Mouse (Mus musculus) liver, embryonic 13.5 days (tissue): ENCODE measurements at regions not wholly inside any gene's neighbourhood (a gene's known extent, or its start where the extent isn't known, plus 50 kb on each side); places are given as distances from the start of the nearest gene placed in this dataset.
"Not testable (repeated sequence)": the region's sequence is repeated elsewhere in the genome, so short reads cannot be mapped to it uniquely, and the experiment has no call there.

Source experiments
- ATAC-seq: fragments of 200-750 bp; cut with Nextera tagmentation; 2 replicates; pipeline ENCODE4 v1.8.0; 2017; ENCODE audit warnings: low read depth, mild to moderate bottlenecking, moderate number of reproducible peaks, moderate library complexity
- DNase-seq: peaks from one replicate; pipeline ENCODE4 v3.0.0; 2022
- H3K27ac ChIP-seq: fragments of 300-500 bp; sonication (generic); 2 replicates; pipeline ENCODE4 v1.5.1; 2015; ENCODE audit warnings: moderate library complexity, mild to moderate bottlenecking, inconsistent platforms
- H3K27me3 ChIP-seq: fragments of 300-500 bp; sonication (generic); 2 replicates; pipeline ENCODE4 v1.6.1; 2015; ENCODE audit warnings: mild to moderate bottlenecking, inconsistent platforms
- H3K36me3 ChIP-seq: fragments of 300-500 bp; sonication (generic); 2 replicates; pipeline ENCODE4 v1.6.1; 2015; ENCODE audit warnings: mild to moderate bottlenecking, inconsistent platforms
- H3K4me1 ChIP-seq: fragments of 300-500 bp; sonication (generic); replicated peaks from 2 replicates; pipeline ENCODE4 v1.6.1; 2015; ENCODE audit warnings: inconsistent platforms
- H3K4me2 ChIP-seq: fragments of 300-500 bp; sonication (generic); 2 replicates; pipeline ENCODE4 v1.6.1; 2015; ENCODE audit warnings: inconsistent platforms, mild to moderate bottlenecking, moderate library complexity
- H3K4me3 ChIP-seq: fragments of 300-500 bp; sonication (generic); replicated peaks from 2 replicates; pipeline ENCODE4 v1.5.1; 2015; ENCODE audit warnings: mild to moderate bottlenecking, inconsistent platforms
- H3K9ac ChIP-seq: fragments of 300-500 bp; sonication (generic); 2 replicates; pipeline ENCODE4 v1.6.1; 2015; ENCODE audit warnings: mild to moderate bottlenecking, inconsistent platforms
- H3K9me3 ChIP-seq: fragments of 300-500 bp; sonication (generic); replicated peaks from 2 replicates; pipeline ENCODE4 v1.6.1; 2016; ENCODE audit warnings: inconsistent platforms
- WGBS: fragments of 180-500 bp; shearing (Covaris S2); methylation state at CpG from one replicate; pipeline ENCODE4 v1.1.7; 2015; ENCODE audit not compliant: insufficient replicate concordance; 5-methylcytosine and 5-hydroxymethylcytosine counted together

GRCm38 (mm10) chr15:93125261-93125660 is 149.7 kb downstream of the Gxylt1 start:
- H3K4me3 ChIP-seq: no peak overlapping the region
- DNase-seq: no peak
- no peak overlapping the region for H3K4me2 ChIP-seq
- no peaks in the 10 kb centered on the region for H3K9me3 ChIP-seq
- no peak for ATAC-seq
- H3K4me1 ChIP-seq: no peaks in the 10 kb centered on the region
- H3K27me3 ChIP-seq: no peaks in the 10 kb centered on the region
- WGBS: 58% methylated on average over 5 of the region's 5 CpGs
- no peak overlapping the region for H3K27ac ChIP-seq
- no peak overlapping the region for H3K9ac ChIP-seq
- H3K36me3 ChIP-seq: no peaks in the 10 kb centered on the region

GRCm38 (mm10) chr15:93121156-93121555 is 153.8 kb downstream of the Gxylt1 start:
- Histone ChIP-seq H3K36me3 (no peaks in the 10 kb centered on the region), H3K27me3 (no peaks in the 10 kb centered on the region), H3K4me3 (no peak overlapping the region), H3K9ac (no peak overlapping the region), H3K9me3 (no peaks in the 10 kb centered on the region), H3K27ac (no peak overlapping the region), H3K4me1 (no peaks in the 10 kb centered on the region), H3K4me2 (no peak overlapping the region)
- no peak for ATAC-seq
- 71% methylated on average over 4 of the region's 4 CpGs for WGBS
- no peak for DNase-seq

- not testable (repeated sequence) for H3K36me3 ChIP-seq, H3K9me3 ChIP-seq, H3K4me2 ChIP-seq, H3K27me3 ChIP-seq, H3K4me3 ChIP-seq, H3K27ac ChIP-seq, DNase-seq, ATAC-seq, H3K4me1 ChIP-seq, H3K9ac ChIP-seq
- 60% methylated on average over 2 of the region's 2 CpGs for WGBS
Observed at GRCm38 (mm10) chr15:93117806-93118205, 157.2 kb downstream of the Gxylt1 start.

- H3K9me3 ChIP-seq: no peaks in the 10 kb centered on the region
- H3K9ac ChIP-seq: no peak overlapping the region
- WGBS: 18% methylated on average over 16 of the region's 16 CpGs
- no peaks in the 10 kb centered on the region for H3K27me3 ChIP-seq
- no peaks in the 10 kb centered on the region for H3K4me1 ChIP-seq
- peak overlapping the region; percentile 23; the same call in 1 of the 2 replicates for H3K4me2 ChIP-seq
- H3K4me3 ChIP-seq: no peak overlapping the region
- no peak for DNase-seq
- no peak for ATAC-seq
- no peaks in the 10 kb centered on the region for H3K36me3 ChIP-seq
- no peak overlapping the region for H3K27ac ChIP-seq
Observed at GRCm38 (mm10) chr15:93115674-93116102, 159.3 kb downstream of the Gxylt1 start.

DNA sequence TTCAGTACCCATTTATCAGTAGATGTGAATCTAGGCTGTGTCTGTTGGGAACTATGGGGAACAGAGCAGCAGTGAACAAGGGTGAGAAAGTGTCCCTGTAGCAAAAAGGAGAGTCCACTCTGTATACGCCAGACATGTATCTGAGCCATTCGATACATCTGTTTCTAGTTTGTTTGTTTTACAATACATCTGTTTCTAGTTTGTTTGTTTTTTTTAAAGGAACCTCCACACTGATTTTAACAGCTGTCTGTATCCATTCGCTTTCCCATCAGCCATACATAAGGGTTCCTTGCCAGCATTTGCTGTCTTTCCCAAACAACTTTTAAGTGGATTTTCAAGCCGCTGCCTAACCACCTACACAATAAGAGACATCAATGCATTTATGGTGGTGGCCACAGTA is 170.0 kb downstream of the Gxylt1 start:
- no peaks in the 10 kb centered on the region for H3K27me3 ChIP-seq
- ATAC-seq: no peak
- no peak overlapping the region for H3K4me3 ChIP-seq
- no peak for DNase-seq
- no peaks in the 10 kb centered on the region for H3K4me1 ChIP-seq
- 74% methylated on average over 4 of the region's 4 CpGs for WGBS
- H3K4me2 ChIP-seq: no peak overlapping the region
- no peaks in the 10 kb centered on the region for H3K9me3 ChIP-seq
- no peak overlapping the region for H3K27ac ChIP-seq
- no peaks in the 10 kb centered on the region for H3K36me3 ChIP-seq
- H3K9ac ChIP-seq: no peak overlapping the region

DNA sequence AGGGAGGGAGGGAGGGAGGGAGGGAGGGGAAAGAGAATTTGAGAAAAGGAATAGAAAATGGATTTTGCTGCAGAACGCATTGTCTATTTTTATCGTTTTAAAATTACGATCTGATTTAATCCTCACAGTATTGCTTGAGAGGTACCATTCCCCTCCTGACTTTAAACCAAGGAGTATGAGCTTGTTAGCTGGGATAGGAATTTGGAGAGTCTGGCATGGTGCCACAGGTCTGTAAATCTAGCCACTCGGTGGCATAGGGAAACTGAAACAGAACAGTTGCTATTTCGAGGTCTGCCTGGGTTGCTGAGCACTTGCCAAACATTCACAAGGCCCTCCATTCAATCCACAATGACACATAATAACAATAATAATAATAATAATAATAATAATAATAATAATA is 171.6 kb downstream of the Gxylt1 start:
- Histone ChIP-seq H3K4me3 (no peak overlapping the region), H3K27ac (no peak overlapping the region), H3K9me3 (no peaks in the 10 kb centered on the region), H3K9ac (no peak overlapping the region), H3K4me2 (no peak overlapping the region), H3K4me1 (no peaks in the 10 kb centered on the region), H3K27me3 (no peaks in the 10 kb centered on the region), H3K36me3 (no peaks in the 10 kb centered on the region)
- WGBS: 72% methylated on average over 5 of the region's 5 CpGs
- ATAC-seq (no peak), DNase-seq (no peak)

GRCm38 (mm10) chr15:93101881-93102280 is 173.1 kb downstream of the Gxylt1 start:
- 70% methylated on average over 10 of the region's 10 CpGs for WGBS
- DNase-seq (no peak), ATAC-seq (no peak)
- no peak overlapping the region for H3K9ac ChIP-seq
- no peak overlapping the region for H3K4me2 ChIP-seq
- H3K4me3 ChIP-seq: no peak overlapping the region
- H3K36me3 ChIP-seq: no peaks in the 10 kb centered on the region
- H3K27ac ChIP-seq: no peak overlapping the region
- H3K9me3 ChIP-seq: no peaks in the 10 kb centered on the region
- H3K27me3 ChIP-seq: no peaks in the 10 kb centered on the region
- H3K4me1 ChIP-seq: no peaks in the 10 kb centered on the region

- WGBS: 72% methylated on average over 7 of the region's 7 CpGs
- no peaks in the 10 kb centered on the region for H3K27me3 ChIP-seq
- no peaks in the 10 kb centered on the region for H3K9me3 ChIP-seq
- H3K4me3 ChIP-seq: no peak overlapping the region
- ATAC-seq: no peak
- no peaks in the 10 kb centered on the region for H3K4me1 ChIP-seq
- H3K9ac ChIP-seq: no peak overlapping the region
- no peak overlapping the region for H3K27ac ChIP-seq
- H3K4me2 ChIP-seq: no peak overlapping the region
- no peak for DNase-seq
- H3K36me3 ChIP-seq: no peaks in the 10 kb centered on the region
Observed at GRCm38 (mm10) chr15:93100837-93101236, 174.1 kb downstream of the Gxylt1 start.

DNA sequence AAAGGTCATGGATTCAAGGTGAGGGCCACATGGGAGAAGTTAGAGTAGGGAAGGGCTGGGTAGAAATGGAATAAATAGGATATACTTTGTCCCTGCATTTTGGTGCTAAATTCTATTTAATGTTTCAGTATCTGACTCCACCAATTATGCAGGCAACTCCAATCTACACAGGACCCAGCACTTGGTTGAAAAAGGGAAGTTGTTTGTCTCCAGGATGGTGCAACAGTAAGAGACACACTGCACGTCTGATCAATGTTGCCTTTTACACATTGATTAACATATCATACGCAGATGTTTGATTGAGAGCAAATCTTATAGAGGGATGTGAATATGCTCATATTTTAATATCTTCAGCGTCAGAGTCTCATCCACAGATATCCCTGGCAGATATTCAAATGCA is 175.1 kb downstream of the Gxylt1 start:
- H3K4me3 ChIP-seq: no peak overlapping the region
- no peak for ATAC-seq

GRCm38 (mm10) chr15:93096335-93096734 is 178.6 kb downstream of the Gxylt1 start:
- Histone ChIP-seq H3K4me1 (peaks cover 22% of the 10 kb centered on the region), H3K27me3 (no peaks in the 10 kb centered on the region), H3K36me3 (no peaks in the 10 kb centered on the region), H3K4me2 (no peak overlapping the region), H3K9ac (no peak overlapping the region), H3K27ac (no peak overlapping the region), H3K4me3 (no peak overlapping the region), H3K9me3 (no peaks in the 10 kb centered on the region)
- WGBS: 57% methylated on average over 5 of the region's 5 CpGs
- DNase-seq (no peak), ATAC-seq (no peak)

More for the DNA sequence above, 175.1 kb downstream of the Gxylt1 start:
- no peaks in the 10 kb centered on the region for H3K9me3 ChIP-seq
- WGBS: 51% methylated on average over 3 of the region's 3 CpGs
- no peaks in the 10 kb centered on the region for H3K36me3 ChIP-seq
- H3K4me1 ChIP-seq: peaks cover 4% of the 10 kb centered on the region
- no peaks in the 10 kb centered on the region for H3K27me3 ChIP-seq
- no peak overlapping the region for H3K4me2 ChIP-seq
- H3K27ac ChIP-seq: no peak overlapping the region
- H3K9ac ChIP-seq: no peak overlapping the region
- no peak for DNase-seq

DNA sequence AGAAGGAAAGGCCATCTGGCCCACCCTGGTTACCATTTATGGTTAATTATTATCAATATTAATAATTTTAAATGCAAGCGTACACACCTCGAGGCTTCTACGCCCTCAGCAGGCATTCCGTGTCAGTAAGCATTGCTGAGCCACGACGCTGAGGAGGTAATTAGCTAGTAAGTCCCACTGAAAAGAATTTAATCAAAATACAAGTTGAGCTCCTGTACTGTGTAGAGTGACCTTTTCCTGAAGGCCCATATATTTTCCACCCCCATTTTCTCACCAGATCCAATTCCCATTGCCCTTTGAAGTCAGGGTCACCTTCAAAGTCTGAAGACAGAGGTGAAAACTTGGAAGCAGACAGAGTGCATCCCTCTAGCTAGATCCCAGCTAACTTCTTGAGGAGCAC is 179.8 kb downstream of the Gxylt1 start:
- Histone ChIP-seq H3K9ac (no peak overlapping the region), H3K9me3 (no peaks in the 10 kb centered on the region), H3K4me1 (peaks cover 22% of the 10 kb centered on the region), H3K4me3 (no peak overlapping the region), H3K36me3 (no peaks in the 10 kb centered on the region), H3K27me3 (no peaks in the 10 kb centered on the region), H3K4me2 (no peak overlapping the region), H3K27ac (no peak overlapping the region)
- 79% methylated on average over 6 of the region's 6 CpGs for WGBS
- no peak for ATAC-seq
- DNase-seq: no peak

DNA sequence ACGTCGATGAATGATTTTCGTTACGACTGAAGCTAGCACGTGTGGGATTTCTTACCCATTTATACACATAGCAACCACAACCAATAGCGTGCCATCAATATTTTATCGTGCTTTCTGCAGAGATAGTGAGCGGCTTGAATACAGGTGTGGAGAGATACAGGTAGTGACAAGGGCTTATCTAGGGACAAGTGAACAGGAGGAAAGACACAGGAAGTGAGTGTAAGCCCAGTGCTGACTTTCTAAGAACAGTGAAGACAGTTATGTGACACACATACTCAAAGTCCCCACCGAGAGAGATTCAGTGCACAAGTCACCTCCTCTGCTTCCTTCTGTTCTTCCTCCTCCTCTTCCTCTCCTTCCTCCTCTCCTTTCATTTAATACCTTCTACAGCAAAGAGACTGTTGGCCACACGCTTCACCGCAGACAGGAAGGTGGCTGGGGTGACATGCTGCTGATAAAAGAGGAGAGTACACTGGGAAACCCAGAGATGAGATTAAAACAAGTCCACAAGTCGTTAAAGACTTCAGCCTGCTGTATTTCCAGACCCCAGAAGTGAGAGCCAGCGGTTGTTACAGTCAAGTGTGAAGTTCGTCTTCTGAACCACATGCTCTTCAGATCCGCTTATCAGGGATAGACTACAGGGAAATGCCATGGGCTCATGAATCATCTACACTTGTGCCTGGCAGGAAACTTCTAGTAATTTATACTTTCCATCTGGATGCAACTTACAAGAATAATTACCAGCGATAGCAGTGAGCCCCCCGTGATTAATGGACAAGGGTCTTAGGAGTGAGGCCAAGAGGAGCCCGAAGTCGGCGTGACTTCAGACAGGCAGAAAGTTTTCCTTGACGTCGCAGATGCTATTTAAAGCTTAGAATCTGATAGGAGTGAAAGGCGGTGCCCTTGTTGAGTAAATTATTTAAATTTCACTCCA is 180.5 kb downstream of the Gxylt1 start:
- WGBS: 27% methylated on average over 23 of the region's 23 CpGs
- no peak overlapping the region for H3K27ac ChIP-seq

More for the DNA sequence above, 180.5 kb downstream of the Gxylt1 start:
- Histone ChIP-seq H3K36me3 (no peaks in the 10 kb centered on the region), H3K4me1 (peaks cover 22% of the 10 kb centered on the region), H3K27me3 (no peaks in the 10 kb centered on the region), H3K4me2 (no peak overlapping the region; the same call in 1 of the 2 replicates), H3K9ac (no peak overlapping the region), H3K9me3 (no peaks in the 10 kb centered on the region), H3K4me3 (no peak overlapping the region)
- peak; percentile 18 for DNase-seq
- ATAC-seq: peak; percentile 78
